Comparison of ENCODE assay signal across 22 mouse cellular contexts in genomic region chr11:90274187-90274586, GRCm38 (mm10). TPM values are rescaled to one million over a fixed set of nuclear protein-coding genes. Genes with fewer than 3 reads are reported as not detected.
DNase-seq lines count a peak whose midpoint lies in the region; ATAC-seq and TF ChIP-seq lines count a peak whose summit lies in the region.
"Had no signal": no experiment of that assay in that cellular context is flagged by ENCODE, and none has a peak within 500 bp of the region (broad histone marks: within the 10 kb centered on the region; RNA-seq: fewer than 3 reads in every experiment).

No protein-coding gene starts in this region.

- no peak for TF ChIP-seq CTCF in liver, postnatal 0 days (IDR thresholded peaks at IDR 0.05; ENCODE audit: low read depth)

- intact Hi-C loops in heart, postnatal 14 days (cut with DNase I): no loop called here

- no peak overlapping the region for H3K9ac ChIP-seq in liver, postnatal 0 days (replicated peaks)
- no peak overlapping the region for H3K9ac ChIP-seq in liver, embryonic 11.5 days (ENCODE audit: low read depth, low read length)
- H3K9ac ChIP-seq in intestine, embryonic 16.5 days (ENCODE audit: low read depth, low read length): no peak overlapping the region
- H3K9ac ChIP-seq: forebrain, postnatal 0 days; heart, embryonic 12.5 days; heart, embryonic 15.5 days; hindbrain, embryonic 14.5 days had no signal

- no peak overlapping the region for H3K4me2 ChIP-seq in liver, postnatal 0 days (ENCODE audit: low read depth, low read length)
- H3K4me2 ChIP-seq in liver, embryonic 11.5 days: no peak overlapping the region
- no peak overlapping the region for H3K4me2 ChIP-seq in intestine, embryonic 16.5 days (ENCODE audit: low read depth, low read length)
- H3K4me2 ChIP-seq: heart, embryonic 12.5 days; heart, embryonic 15.5 days; hindbrain, embryonic 14.5 days had no signal

- H3K4me1 ChIP-seq in liver, postnatal 0 days (ENCODE audit: insufficient read depth): no peaks in the 10 kb centered on the region
- H3K4me1 ChIP-seq in liver, embryonic 11.5 days (replicated peaks; ENCODE audit: control insufficient read depth, insufficient read depth, low read length): no peaks in the 10 kb centered on the region
- H3K4me1 ChIP-seq in intestine, embryonic 16.5 days (ENCODE audit: control insufficient read depth, insufficient read depth, low read length): peaks cover 14% of the 10 kb centered on the region

- H3K27me3 ChIP-seq in liver, postnatal 0 days (ENCODE audit: insufficient read depth, low read length): no peaks in the 10 kb centered on the region
- no peaks in the 10 kb centered on the region for H3K27me3 ChIP-seq in liver, embryonic 11.5 days (replicated peaks; ENCODE audit: control insufficient read depth, insufficient read depth, low read length)
- no peaks in the 10 kb centered on the region for H3K27me3 ChIP-seq in intestine, embryonic 16.5 days (replicated peaks; ENCODE audit: control insufficient read depth, insufficient read depth, low read length)
- H3K27me3 ChIP-seq: heart, embryonic 12.5 days; heart, embryonic 15.5 days had no signal

- TF ChIP-seq EP300 in liver, postnatal 0 days (IDR thresholded peaks at IDR 0.05; ENCODE audit: low read depth): no peak

- WGBS in liver, postnatal 0 days (ENCODE audit: insufficient replicate concordance): 47% methylated on average over 1 of the region's 1 CpGs
- 58% methylated on average over 1 of the region's 1 CpGs for WGBS in liver, embryonic 11.5 days
- WGBS in intestine, embryonic 16.5 days: 48% methylated on average over 1 of the region's 1 CpGs

- no peak overlapping the region for H3K4me3 ChIP-seq in liver, postnatal 0 days (ENCODE audit: low read depth, low read length)
- H3K4me3 ChIP-seq in liver, embryonic 11.5 days (ENCODE audit: low read depth, low read length): no peak overlapping the region
- H3K4me3 ChIP-seq in intestine, embryonic 16.5 days (ENCODE audit: low read length): no peak overlapping the region
- H3K4me3 ChIP-seq: gastrocnemius, adult 2 months; heart, embryonic 12.5 days; heart, embryonic 15.5 days had no signal

- ATAC-seq in liver, postnatal 0 days: peak; percentile 33; the same call in 1 of the 2 replicates
- ATAC-seq in liver, embryonic 11.5 days (replicated peaks; ENCODE audit: low FRiP score): no peak
- ATAC-seq in intestine, embryonic 16.5 days: peak; percentile 67
- ATAC-seq: activated CD4-positive, CD25-positive, alpha-beta regulatory T cell, adult 4 months; forebrain, embryonic 14.5 days; forebrain, postnatal 0 days had no signal

- no peak overlapping the region for H3K27ac ChIP-seq in liver, postnatal 0 days (ENCODE audit: low read depth)
- no peak overlapping the region for H3K27ac ChIP-seq in liver, embryonic 11.5 days (ENCODE audit: low read depth, low read length)
- no peak overlapping the region for H3K27ac ChIP-seq in intestine, embryonic 16.5 days (ENCODE audit: low read length)
- H3K27ac ChIP-seq: gastrocnemius, adult 2 months; heart, embryonic 15.5 days; hindbrain, embryonic 14.5 days had no signal

- peaks cover 39% of the 10 kb centered on the region for H3K36me3 ChIP-seq in liver, postnatal 0 days (replicated peaks; ENCODE audit: insufficient read depth, low read length)
- H3K36me3 ChIP-seq in liver, embryonic 11.5 days (ENCODE audit: control insufficient read depth, insufficient read depth, low read length): peaks cover 2% of the 10 kb centered on the region; the same call in 1 of the 2 replicates
- H3K36me3 ChIP-seq in intestine, embryonic 16.5 days (ENCODE audit: control insufficient read depth, insufficient read depth, low read length): peaks cover 6% of the 10 kb centered on the region

- DNase-seq in heart, adult 11 months: peak; percentile 53
- DNase-seq in heart, postnatal 14 days: no peak
- no peak for DNase-seq in liver, postnatal 0 days
- no peak for DNase-seq in liver, embryonic 11.5 days (ENCODE audit: low spot score)
- DNase-seq in adrenal gland, postnatal 10 days: no peak
- DNase-seq: adrenal gland, adult 8-10 months; adrenal gland, postnatal 36 days; cerebellum, adult 18-20 months; cerebellum, adult 9-10 months; cerebellum, postnatal 14 days; forebrain, postnatal 0 days; gastrocnemius, adult 2 months; gastrocnemius, postnatal 14 days; heart, adult 18-20 months; heart, postnatal 10 days; heart, postnatal 4 days had no signal

- no peaks in the 10 kb centered on the region for H3K9me3 ChIP-seq in liver, postnatal 0 days (ENCODE audit: low read length)
- H3K9me3 ChIP-seq in liver, embryonic 11.5 days (ENCODE audit: control insufficient read depth, low read length): no peaks in the 10 kb centered on the region
- H3K9me3 ChIP-seq in intestine, embryonic 16.5 days (ENCODE audit: control insufficient read depth, low read length): no peaks in the 10 kb centered on the region
- H3K9me3 ChIP-seq: heart, embryonic 12.5 days; heart, embryonic 15.5 days had no signal

RNA-seq across cellular contexts. Expression of gene Mmd, which starts 24.9 kb away (rescaled TPM):
- total RNA-seq in heart, postnatal 14 days (2021): 10 to 100 TPM; 35.9 to 38.2 TPM
- polyA plus RNA-seq in liver, postnatal 0 days (2015; fragmentation: Nextera tagmentation; extraction: Ambion mirVana): 51.1 and 54.4 TPM in 2 replicates
- polyA plus RNA-seq in liver, embryonic 11.5 days (2014; fragmentation: Nextera tagmentation; extraction: Ambion mirVana): 16.3 and 17.1 TPM in 2 replicates
- polyA plus RNA-seq in intestine, embryonic 16.5 days (2015; fragmentation: Nextera tagmentation; extraction: Ambion mirVana): 47.7 and 49.4 TPM in 2 replicates
- total RNA-seq in adrenal gland, postnatal 10 days (2021): 10 to 100 TPM; 69.2 to 89.2 TPM
